Mouse (Mus musculus): ENCODE data around the gene Grik2. TPM values are rescaled to one million over a fixed set of nuclear protein-coding genes. Genes with fewer than 3 reads are reported as not detected.
"Not testable (repeated sequence)": the region's sequence is repeated elsewhere in the genome, so short reads cannot be mapped to it uniquely, and the experiment has no call there.

The Grik2 gene
- total RNA-seq, 2 experiments from 2014 or later, result 0.91 to 1.2 TPM

GRCm38 (mm10) chr10:49319880-49320279 is 468.7 kb downstream of the Grik2 start:
- no peak for DNase-seq

- DNase-seq, result no peak
These were observed 532.2 kb downstream of the Grik2 start for GRCm38 (mm10) chr10:49256247-49256939.

- DNase-seq, result not testable (repeated sequence)
These were observed 551.2 kb downstream of the Grik2 start for GRCm38 (mm10) chr10:49237356-49237755.

- DNase-seq, result not testable (repeated sequence)
These were observed 551.7 kb downstream of the Grik2 start for GRCm38 (mm10) chr10:49236844-49237243.

- no peak for DNase-seq
These were observed 568.5 kb downstream of the Grik2 start for GRCm38 (mm10) chr10:49220096-49220495.

GRCm38 (mm10) chr10:49219631-49220030 is 568.9 kb downstream of the Grik2 start:
- DNase-seq, result no peak

GRCm38 (mm10) chr10:49191773-49192371 is 596.7 kb downstream of the Grik2 start:
- no peak for DNase-seq

GRCm38 (mm10) chr10:49191291-49191690 is 597.3 kb downstream of the Grik2 start:
- no peak for DNase-seq

- DNase-seq, result no peak
These were observed 634.4 kb downstream of the Grik2 start for GRCm38 (mm10) chr10:49154134-49154533.

GRCm38 (mm10) chr10:49151496-49151895 is 637.1 kb downstream of the Grik2 start:
- not testable (repeated sequence) for DNase-seq

GRCm38 (mm10) chr10:49149714-49150113 is 638.9 kb downstream of the Grik2 start:
- DNase-seq, result no peak

GRCm38 (mm10) chr10:49142658-49143057 is 645.9 kb downstream of the Grik2 start:
- DNase-seq, result no peak

- DNase-seq, result no peak
These were observed 651.8 kb downstream of the Grik2 start for GRCm38 (mm10) chr10:49136816-49137215.

- no peak for DNase-seq
These were observed 657.3 kb downstream of the Grik2 start for GRCm38 (mm10) chr10:49131311-49131710.

GRCm38 (mm10) chr10:49050339-49050738 is 738.2 kb downstream of the Grik2 start:
- DNase-seq, result no peak

GRCm38 (mm10) chr10:49049391-49049790 is 739.2 kb downstream of the Grik2 start:
- DNase-seq, result no peak

All from heart, postnatal 4 days (tissue).